Mouse (Mus musculus): ENCODE measurements around the gene Slc44a1.
A peak's percentile ranks its signal among the peaks of the same experiment; 100 is the strongest.

The Slc44a1 gene

GRCm38 (mm10) chr4:53469007-53469406, 28.8 kb downstream of the Slc44a1 start:
- DNase-seq (ENCODE audit: low spot score): no peak

GRCm38 (mm10) chr4:53474109-53474508, 33.9 kb downstream of the Slc44a1 start:
- no peak for DNase-seq (ENCODE audit: low spot score)

- DNase-seq (ENCODE audit: low spot score): no peak
Measured at GRCm38 (mm10) chr4:53475230-53475952, 35.2 kb downstream of the Slc44a1 start.

GRCm38 (mm10) chr4:53478644-53479043, 38.4 kb downstream of the Slc44a1 start:
- no peak for DNase-seq (ENCODE audit: low spot score)

- peak; percentile 47 for DNase-seq (ENCODE audit: low spot score)
Measured at GRCm38 (mm10) chr4:53487216-53488188, 47.3 kb downstream of the Slc44a1 start.

- no peak for DNase-seq (ENCODE audit: low spot score)
Measured at GRCm38 (mm10) chr4:53488803-53489202, 48.6 kb downstream of the Slc44a1 start.

- DNase-seq (ENCODE audit: low spot score): no peak
Measured at GRCm38 (mm10) chr4:53490371-53490770, 50.2 kb downstream of the Slc44a1 start.

GRCm38 (mm10) chr4:53491269-53491668, 51.1 kb downstream of the Slc44a1 start:
- no peak for DNase-seq (ENCODE audit: low spot score)

GRCm38 (mm10) chr4:53495646-53496045, 55.4 kb downstream of the Slc44a1 start:
- DNase-seq (ENCODE audit: low spot score): no peak

- no peak for DNase-seq (ENCODE audit: low spot score)
Measured at GRCm38 (mm10) chr4:53502764-53503163, 62.6 kb downstream of the Slc44a1 start.

GRCm38 (mm10) chr4:53512131-53512916, 72.1 kb downstream of the Slc44a1 start:
- no peak for DNase-seq (ENCODE audit: low spot score)

- DNase-seq (ENCODE audit: low spot score): no peak
Measured at GRCm38 (mm10) chr4:53513276-53514081, 73.3 kb downstream of the Slc44a1 start.

- DNase-seq (ENCODE audit: low spot score): no peak
Measured at GRCm38 (mm10) chr4:53516011-53516532, 75.9 kb downstream of the Slc44a1 start.

- no peak for DNase-seq (ENCODE audit: low spot score)
Measured at GRCm38 (mm10) chr4:53519429-53519828, 79.2 kb downstream of the Slc44a1 start.

GRCm38 (mm10) chr4:53521028-53521427, 80.8 kb downstream of the Slc44a1 start:
- no peak for DNase-seq (ENCODE audit: low spot score)

GRCm38 (mm10) chr4:53522655-53523054, 82.4 kb downstream of the Slc44a1 start:
- no peak for DNase-seq (ENCODE audit: low spot score)

- DNase-seq (ENCODE audit: low spot score): no peak
Measured at GRCm38 (mm10) chr4:53525503-53525902, 85.3 kb downstream of the Slc44a1 start.

GRCm38 (mm10) chr4:53525994-53526393, 85.8 kb downstream of the Slc44a1 start:
- DNase-seq (ENCODE audit: low spot score): no peak

- DNase-seq (ENCODE audit: low spot score): no peak
Measured at GRCm38 (mm10) chr4:53526446-53526845, 86.2 kb downstream of the Slc44a1 start.

- DNase-seq (ENCODE audit: low spot score): no peak
Measured at GRCm38 (mm10) chr4:53535795-53536194, 95.6 kb downstream of the Slc44a1 start.

- DNase-seq (ENCODE audit: low spot score): no peak
Measured at GRCm38 (mm10) chr4:53537101-53537500, 96.9 kb downstream of the Slc44a1 start.
